Mouse (Mus musculus) urinary bladder, postnatal 4 days (tissue): ENCODE results near the gene Igf2bp1.
A peak's percentile ranks its signal among the peaks of the same experiment; 100 is the strongest.

ENCODE experiments used
- DNase-seq, 2 experiments: peaks; one replicate each; pipeline ENCODE4 v3.0.0; 2021 to 2022; ENCODE audit warnings: low spot score in 2 of 2

Igf2bp1 gene

GRCm38 (mm10) chr11:96005403-96006271, at the start of gene Igf2bp1:
TSS of gene Igf2bp1 (minus strand) at chr11:96005940.
- DNase-seq = peak in 1 of 2 experiments; percentile 43

- DNase-seq = no peak
These were observed 45.1 kb upstream of the Igf2bp1 start for GRCm38 (mm10) chr11:96050854-96051253.

- no peak for DNase-seq
These were observed 44.2 kb upstream of the Igf2bp1 start for GRCm38 (mm10) chr11:96049939-96050338.

GRCm38 (mm10) chr11:96047469-96048373, 42.0 kb upstream of the Igf2bp1 start:
- DNase-seq = no peak

- DNase-seq = no peak
These were observed 41.1 kb upstream of the Igf2bp1 start for GRCm38 (mm10) chr11:96046793-96047192.

GRCm38 (mm10) chr11:96046028-96046427, 40.3 kb upstream of the Igf2bp1 start:
- DNase-seq = no peak

GRCm38 (mm10) chr11:96044803-96045567, 39.2 kb upstream of the Igf2bp1 start:
- DNase-seq = no peak

- no peak for DNase-seq
These were observed 32.8 kb upstream of the Igf2bp1 start for GRCm38 (mm10) chr11:96038560-96038959.

GRCm38 (mm10) chr11:96037499-96037898, 31.8 kb upstream of the Igf2bp1 start:
- DNase-seq = no peak

- DNase-seq = no peak
These were observed 29.4 kb upstream of the Igf2bp1 start for GRCm38 (mm10) chr11:96035133-96035532.

GRCm38 (mm10) chr11:96034596-96035052, 28.9 kb upstream of the Igf2bp1 start, which contains the start of gene Snf8:
TSS of gene Snf8 (plus strand) at chr11:96034885.
- peak; percentile 90 to 96 for DNase-seq

GRCm38 (mm10) chr11:96034116-96034515, 28.4 kb upstream of the Igf2bp1 start:
- DNase-seq = no peak

GRCm38 (mm10) chr11:96033264-96033663, 27.5 kb upstream of the Igf2bp1 start:
- DNase-seq = no peak

GRCm38 (mm10) chr11:96031701-96032100, 26.0 kb upstream of the Igf2bp1 start:
- no peak for DNase-seq

GRCm38 (mm10) chr11:96030571-96030970, 24.8 kb upstream of the Igf2bp1 start:
- no peak for DNase-seq

GRCm38 (mm10) chr11:96028130-96028529, 22.4 kb upstream of the Igf2bp1 start:
- no peak for DNase-seq

GRCm38 (mm10) chr11:96020622-96021021, 14.9 kb upstream of the Igf2bp1 start:
- DNase-seq = no peak

GRCm38 (mm10) chr11:96017941-96018351, 12.2 kb upstream of the Igf2bp1 start:
- peak in 1 of 2 experiments; percentile 51 for DNase-seq

- no peak for DNase-seq
These were observed 9.7 kb upstream of the Igf2bp1 start for GRCm38 (mm10) chr11:96015421-96015820.

GRCm38 (mm10) chr11:96011982-96012381, 6.2 kb upstream of the Igf2bp1 start:
- no peak for DNase-seq

- DNase-seq = no peak
These were observed 3.1 kb upstream of the Igf2bp1 start for GRCm38 (mm10) chr11:96008827-96009226.
